1 mouse cellular context compared by ENCODE assay signal in the genomic region with DNA sequence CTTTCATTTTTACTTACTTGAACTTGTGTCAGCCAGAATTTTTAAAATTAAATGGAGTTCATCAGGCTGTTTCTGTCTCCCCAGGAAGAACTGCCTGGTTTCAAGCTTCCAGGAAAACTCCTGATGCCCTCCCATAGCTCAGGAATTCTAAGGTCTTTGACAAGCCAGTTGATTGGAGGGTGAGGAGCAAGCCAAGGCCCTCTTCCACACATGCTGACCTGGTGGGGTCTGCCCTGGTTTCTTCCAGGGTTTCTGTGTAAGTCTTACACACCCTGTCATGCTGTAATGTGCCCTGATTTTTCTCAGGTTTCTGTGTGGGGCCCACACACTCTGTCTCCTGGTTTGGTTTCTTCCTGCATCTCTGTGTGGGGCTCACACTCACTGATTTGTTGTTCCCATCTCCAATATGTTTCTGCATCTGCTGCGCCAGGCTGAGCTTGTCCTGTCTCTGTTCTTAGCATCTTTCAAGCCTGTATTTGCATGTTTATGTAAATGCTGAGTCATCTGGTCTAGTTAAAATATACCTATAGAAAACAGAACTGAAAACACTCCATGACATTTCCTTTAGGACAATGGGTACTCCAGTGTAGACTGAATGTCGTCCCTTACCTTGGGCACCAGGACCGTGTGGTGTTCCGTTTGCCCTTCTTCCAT.
TF ChIP-seq lines count a peak whose summit lies in the region.

No protein-coding gene starts in this region.

TF ChIP-seq in CH12.LX, 34 proteins besides CTCF, POLR2A, EP300 and RAD21 (continued from another document):
- TF ChIP-seq MAX (IDR thresholded peaks at IDR 0.05; ENCODE audit: low read length) (no peak), UBTF (IDR thresholded peaks at IDR 0.05; ENCODE audit: low read depth, low read length) (no peak), POLR2AphosphoS2 (IDR thresholded peaks at IDR 0.05; ENCODE audit: low read depth, low read length) (no peak), RCOR1 (conservative IDR thresholded peaks at IDR 0.05; ENCODE audit: low read depth, low read length) (no peak), E2F4 (IDR thresholded peaks at IDR 0.05; ENCODE audit: insufficient replicate concordance, low read depth, low read length) (no peak), ZC3H11A (IDR thresholded peaks at IDR 0.05; ENCODE audit: low read depth, low read length) (no peak), ZKSCAN1 (IDR thresholded peaks at IDR 0.05; ENCODE audit: borderline replicate concordance, low read depth, low read length) (no peak), NRF1 (IDR thresholded peaks at IDR 0.05; ENCODE audit: low read depth, low read length) (no peak), KAT2A (IDR thresholded peaks at IDR 0.05; ENCODE audit: insufficient replicate concordance, low read length) (no peak), MAFK (IDR thresholded peaks at IDR 0.05; ENCODE audit: insufficient replicate concordance, low read length) (peak; percentile 92), IRF4 (IDR thresholded peaks at IDR 0.05; ENCODE audit: low read depth, low read length) (peak; percentile 71)
TF ChIP-seq in CH12.LX: peak in this region for 6.
